Mouse (Mus musculus) c-Kit-negative CD71-positive TER-119-positive erythroid progenitor cells, embryonic 14.5 days (primary cell): ENCODE data around the gene Clic5.
"Not testable (repeated sequence)": the region's sequence is repeated elsewhere in the genome, so short reads cannot be mapped to it uniquely, and the experiment has no call there.

Experiments
- DNase-seq: peaks from one replicate; pipeline ENCODE4 v3.0.0-alpha.2; 2013; ENCODE audit warnings: low read depth, low spot score

Gene Clic5

DNA sequence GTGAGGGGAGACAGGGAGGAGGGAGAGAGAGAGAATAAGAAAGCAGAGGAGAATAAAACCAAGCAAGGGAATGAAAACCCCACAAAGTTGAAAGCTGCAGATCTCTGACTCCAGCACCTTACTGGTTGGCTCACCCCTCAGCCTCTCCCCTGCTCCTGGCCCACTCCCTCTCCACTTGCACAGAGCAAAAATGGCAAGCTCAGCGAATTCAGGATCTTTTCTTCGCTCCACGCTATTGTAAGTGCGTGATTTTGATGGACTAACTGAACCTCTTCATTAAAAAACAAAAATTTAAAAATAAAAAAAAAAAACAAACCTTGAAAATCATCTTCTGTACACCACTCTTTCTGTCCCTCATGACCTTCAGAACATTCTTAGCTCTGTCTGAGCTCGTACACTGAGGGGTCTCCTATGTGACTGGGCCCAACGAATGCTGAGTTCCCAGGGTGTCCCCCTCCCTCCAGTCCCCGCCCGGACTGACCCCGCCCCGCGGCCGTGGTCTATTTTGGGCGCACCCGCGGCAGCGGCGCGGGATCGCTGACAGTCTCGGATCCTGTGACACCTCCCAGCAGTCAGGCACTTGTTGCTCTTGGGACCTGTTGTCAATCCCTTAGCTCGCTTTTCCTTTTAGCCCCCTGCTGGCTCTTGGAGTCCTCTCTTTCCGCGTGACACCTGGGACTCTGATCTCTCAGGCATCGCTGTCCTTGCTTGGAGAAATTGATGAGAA is at the start of gene Clic5:
Gene Clic5 (plus strand): TSS at position 543 of the 727 bp plus-strand sequence.
- DNase-seq: no peak

DNA sequence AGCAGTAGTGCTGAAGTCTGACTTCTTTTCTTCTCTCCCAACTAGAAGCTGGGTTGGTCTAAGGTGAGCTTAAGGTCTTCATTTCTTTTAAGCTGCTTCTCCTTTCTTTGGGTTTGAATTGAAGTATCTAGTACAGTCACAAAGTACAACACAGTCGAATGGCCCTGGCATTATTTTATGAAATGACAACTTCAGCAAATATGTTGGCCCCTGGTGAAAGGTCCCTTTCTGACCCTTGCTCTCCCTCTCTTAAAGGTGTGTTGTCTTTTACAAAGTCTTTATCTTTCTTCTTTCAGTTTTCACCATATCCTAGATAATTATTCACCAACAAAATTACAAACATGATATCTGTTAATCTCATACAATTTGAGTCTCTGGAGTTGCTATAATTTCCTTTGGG is 42.6 kb upstream of the Clic5 start:
- no peak for DNase-seq

DNA sequence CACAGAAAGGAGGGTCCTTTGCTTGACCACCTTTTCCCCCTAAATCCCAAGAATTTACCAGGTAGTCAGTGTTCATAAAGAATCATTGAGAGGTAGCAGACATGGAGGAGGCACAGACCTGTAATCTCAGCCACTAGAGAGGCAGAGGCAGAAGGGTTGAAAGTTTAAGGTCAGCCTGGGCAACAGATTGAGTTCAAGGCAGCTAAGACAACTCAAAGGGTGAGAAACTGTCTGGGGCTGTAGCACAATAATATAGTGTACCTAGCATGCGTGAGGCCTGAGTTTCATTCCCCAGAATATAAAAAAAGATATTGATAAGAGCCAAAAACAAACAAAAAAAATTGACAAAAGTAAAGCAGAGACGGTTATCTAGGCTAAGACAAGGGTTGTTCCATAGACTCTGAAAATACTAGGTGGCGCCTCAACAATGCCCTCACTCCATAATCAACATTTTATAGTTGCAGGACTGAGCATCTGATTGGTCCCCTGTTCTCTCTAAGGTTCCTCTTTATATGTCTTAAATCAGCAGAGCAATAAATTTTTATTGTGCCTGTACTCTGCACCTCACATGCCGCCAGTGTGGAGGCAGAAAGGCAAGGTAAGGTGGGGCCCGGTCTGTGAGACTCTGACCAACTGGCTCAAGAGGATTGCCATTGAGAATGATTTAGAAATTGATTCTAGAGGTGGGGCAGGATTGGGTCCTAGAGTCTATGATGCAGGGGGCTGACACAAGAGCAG is 40.1 kb upstream of the Clic5 start:
- no peak for DNase-seq

DNA sequence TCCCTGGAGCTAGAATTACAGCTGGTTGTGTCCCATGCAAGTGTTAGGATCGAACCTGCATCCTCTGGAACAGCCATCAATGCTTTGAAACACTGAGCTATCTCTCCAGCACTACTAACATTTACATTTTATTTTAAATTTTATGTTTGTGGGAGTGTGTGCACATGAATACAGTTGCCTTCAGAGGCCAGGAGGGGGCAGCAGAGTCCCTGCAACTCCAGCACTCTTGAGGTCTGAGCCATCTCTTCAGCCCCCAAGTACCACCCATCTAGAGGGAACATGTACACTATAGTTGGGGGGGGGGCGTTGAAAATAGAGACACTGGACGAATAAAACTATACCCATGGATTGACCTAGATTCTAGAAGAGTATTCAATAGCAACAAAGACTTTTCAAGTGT is 37.3 kb upstream of the Clic5 start:
- DNase-seq: no peak

DNA sequence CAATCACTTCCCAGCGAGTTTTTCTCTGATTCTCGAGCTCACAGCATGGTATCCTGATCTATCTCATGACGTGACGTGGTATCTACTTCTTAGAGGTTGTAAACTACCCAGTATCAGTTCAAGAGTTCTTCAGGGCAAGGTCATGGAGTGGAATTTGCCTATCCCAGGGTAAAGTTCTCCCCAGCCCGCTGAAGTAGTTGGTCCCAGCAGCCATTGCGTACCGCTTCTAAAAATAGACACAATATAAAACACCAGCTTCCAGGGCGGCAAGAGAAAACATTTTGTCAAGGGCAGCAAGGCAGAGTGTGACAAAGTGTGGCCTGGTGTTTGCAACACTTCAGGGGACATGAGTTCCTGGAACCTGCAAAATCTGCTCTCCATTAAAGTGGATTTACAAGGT is 36.5 kb upstream of the Clic5 start:
- DNase-seq: no peak

DNA sequence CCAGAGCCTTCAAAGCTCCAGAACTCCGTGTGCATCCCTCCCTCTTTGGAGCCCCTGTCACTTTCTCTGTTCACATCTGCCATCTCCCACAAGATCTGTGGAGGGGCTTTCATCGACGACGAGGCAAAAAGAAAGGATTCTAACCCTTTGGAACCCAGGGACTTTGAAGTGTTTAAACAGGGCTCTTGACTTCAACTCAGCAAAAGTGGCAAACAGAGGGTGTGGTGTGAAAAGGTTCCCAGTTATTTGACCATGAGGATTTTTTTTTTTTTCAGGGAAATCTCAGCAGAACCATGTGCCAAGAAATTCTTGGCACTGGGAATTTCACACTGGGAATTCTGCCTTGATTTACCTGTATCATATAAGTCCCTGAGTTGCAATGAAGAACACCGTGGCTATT is 34.5 kb upstream of the Clic5 start:
- DNase-seq: no peak

DNA sequence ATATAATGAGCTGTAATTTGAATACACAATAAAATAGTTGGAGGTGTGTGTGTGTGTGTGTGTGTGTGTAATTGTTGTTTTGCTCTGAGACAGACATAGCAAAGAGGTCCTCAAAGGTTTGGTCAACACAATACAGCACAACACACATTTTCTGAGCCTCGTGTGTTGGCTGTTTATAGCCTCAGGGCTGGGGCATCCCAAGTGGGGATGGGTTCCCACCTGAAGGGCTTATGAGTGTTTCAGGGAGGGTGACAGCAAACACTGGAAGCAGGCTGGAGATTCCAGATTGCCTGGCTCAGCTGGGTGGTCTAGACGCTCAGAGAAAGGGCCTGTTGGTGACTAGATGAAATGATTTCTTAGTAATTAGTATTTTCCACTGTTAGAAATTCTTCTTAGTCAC is 33.2 kb upstream of the Clic5 start:
- no peak for DNase-seq

DNA sequence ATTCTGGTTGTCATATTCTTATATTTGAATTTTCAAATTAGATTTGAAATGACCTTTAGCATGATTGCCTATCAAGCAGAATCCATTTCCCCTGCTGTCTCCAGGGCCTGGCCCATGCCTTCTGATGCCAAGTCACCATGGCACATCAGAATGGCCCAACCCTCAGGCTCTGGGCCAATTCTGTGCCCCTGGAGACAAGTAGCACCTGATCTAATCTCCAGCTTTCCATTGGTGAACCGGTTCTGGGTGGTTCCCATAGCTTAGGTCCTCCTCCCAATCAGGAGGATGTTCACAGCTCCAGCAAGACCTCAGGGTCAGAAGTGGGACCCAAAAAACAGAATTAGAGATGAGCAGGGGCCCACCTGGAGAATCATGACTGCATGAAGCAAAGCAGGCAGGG is 30.2 kb upstream of the Clic5 start:
- no peak for DNase-seq

DNA sequence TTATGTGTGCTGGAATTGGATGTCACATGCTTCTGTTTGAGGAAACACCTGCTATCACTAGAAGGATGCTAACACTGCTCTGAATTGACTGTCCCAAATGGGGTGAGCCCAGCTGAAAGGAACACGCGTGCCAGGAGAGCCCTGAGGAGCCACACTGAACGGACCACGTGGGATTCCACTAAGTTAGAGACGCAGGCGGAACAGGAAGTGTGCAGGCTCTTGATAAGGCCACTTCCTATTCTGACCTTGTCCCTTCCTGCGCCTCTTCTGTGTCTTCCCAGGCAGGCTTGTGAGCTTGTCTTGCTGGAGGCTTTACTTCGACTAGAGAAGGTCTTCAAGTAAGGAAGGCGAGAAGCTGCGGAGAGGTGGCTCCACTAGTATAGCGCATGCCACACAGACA is 27.9 kb upstream of the Clic5 start:
- DNase-seq: no peak

DNA sequence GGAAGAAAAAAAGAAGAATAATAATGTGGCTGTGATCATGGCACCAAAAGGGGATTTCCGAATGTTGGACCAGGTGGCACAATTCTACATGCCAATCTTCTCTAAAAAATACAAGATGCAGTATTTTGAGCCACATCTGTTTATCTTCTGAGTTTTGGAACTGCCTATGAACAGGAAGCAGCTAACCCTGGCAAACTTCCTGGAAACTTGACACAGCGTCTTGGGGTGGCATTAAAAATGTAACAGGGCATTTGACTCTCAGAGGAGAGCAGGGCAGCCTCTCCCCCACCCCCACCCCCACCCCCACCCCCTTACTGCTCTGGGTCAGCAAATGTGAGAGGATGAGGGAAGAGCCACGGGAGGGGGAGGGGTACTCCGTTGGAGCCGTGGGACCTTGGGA is 25.9 kb upstream of the Clic5 start:
- DNase-seq: no peak

DNA sequence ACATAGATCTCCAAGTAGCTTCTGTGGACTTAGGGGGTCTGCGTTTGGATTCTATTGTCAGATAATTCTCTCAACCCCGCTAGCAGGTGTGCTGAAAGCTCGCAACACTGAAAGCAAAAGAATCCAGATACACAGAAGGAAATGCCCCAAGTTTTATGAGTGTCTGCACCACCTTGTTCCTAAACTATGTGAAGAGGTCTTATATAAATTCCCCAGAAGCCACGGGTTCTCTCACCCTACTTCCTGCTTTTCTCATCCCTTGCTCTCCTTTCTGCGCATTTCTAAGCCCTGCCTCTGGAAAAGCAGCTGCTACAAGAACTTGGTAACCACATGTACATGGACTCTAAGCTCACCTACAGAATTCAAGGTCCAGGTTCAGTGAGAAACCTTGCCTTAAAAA is 25.4 kb upstream of the Clic5 start:
- DNase-seq: no peak

DNA sequence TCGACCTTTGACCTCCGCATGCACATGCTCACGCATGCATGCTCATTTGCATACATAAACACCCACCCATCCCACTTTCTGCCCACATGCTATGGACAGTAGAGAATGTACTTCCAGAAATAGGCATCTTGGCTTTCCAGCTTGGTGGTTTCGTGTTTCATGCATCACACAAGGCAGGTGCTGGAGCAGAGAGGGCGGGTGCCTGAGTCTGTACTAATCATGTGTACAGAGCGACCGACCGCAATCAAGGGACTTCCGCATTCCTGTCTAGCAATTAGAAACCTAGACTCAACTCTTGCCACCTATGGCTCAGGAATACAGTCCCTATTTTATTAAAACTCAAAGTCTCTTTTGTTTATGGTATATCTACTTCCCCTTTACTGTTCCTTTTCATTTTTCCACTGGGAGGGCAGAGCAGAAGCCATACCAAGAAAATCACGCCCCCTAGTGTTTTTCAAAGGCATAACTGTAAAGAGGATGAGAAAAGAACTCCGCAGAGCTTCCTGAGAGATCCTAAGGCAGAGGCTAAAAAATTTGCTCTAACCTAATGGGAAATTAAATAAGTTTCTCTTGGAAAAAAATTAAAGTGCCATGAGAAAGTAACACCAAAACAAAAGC is 22.5 kb upstream of the Clic5 start:
- DNase-seq: no peak

DNA sequence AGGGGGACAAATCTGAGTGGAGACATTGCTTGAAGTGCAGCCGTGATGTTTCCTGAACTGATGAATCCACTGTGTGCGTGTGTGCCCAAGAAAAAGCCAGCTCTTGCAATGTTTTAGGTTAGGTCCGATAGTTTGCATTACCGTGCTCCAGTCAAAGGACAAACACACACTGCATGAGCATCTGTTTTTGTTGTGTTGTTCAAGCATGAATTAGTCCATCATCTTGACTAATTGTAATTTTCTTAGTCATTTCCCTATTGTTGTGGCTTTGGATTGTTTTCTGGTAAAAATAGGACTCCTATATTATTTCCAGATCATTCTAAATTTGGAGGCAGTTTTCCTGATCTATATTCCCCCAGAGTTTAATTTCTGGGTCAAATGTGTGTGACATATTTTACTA is 18.7 kb upstream of the Clic5 start:
- no peak for DNase-seq

DNA sequence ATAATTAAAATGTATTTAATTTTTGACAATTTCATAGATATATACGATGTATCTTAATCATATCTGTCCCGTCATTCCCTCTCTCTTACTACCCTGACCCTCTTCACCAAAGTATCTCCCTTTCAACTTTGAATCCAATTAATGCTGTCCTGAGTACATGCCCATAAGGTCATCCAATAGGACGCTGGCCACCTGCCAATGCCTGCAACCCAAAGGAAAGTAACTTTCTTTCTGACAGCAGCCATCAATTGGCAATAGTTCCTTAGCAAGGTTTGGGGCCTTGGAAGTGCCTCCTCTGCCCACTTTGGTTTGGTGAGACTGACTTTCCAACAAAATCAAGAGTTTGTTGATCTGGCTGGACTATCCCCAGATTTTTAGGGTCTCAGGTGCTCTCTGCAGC is 18.1 kb upstream of the Clic5 start:
- DNase-seq: no peak

DNA sequence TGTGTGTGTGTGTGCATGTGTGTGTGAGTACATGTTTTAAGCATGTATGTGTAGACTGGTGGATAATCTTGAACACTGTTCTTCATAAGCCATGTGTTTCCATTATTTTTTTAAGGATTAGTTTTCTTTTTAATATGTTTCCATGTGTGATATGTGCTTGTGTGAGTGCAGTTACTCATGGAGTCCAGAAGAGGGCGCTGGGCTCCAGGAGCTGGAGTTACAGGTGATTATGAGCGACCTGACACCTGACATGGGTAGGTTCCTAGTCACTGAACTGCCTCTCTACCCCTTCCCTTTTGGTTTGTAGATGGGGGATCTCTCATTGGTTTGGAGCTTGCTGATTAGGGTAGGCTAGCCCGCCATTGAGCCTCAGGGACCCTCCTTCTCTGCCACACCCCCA is 16.5 kb upstream of the Clic5 start:
- no peak for DNase-seq

DNA sequence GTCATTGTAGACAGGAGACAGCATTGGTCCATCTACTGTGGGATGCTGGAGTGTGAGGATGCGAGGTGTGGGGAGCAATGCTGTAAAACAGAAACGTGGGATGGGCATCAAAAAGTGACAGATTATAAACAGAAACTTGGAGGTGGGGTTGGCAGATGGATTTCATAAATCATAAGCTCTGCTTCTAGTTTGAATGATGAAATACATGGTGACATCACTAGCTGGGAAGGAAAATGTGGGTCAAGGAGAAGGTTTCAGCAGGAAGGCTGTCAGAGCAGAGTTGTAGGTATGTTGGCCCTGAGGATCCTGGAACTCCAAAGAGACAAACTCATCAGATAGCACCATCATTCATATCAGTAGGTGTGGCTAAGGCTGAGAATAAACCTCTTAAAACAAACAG is 15.0 kb upstream of the Clic5 start:
- no peak for DNase-seq

DNA sequence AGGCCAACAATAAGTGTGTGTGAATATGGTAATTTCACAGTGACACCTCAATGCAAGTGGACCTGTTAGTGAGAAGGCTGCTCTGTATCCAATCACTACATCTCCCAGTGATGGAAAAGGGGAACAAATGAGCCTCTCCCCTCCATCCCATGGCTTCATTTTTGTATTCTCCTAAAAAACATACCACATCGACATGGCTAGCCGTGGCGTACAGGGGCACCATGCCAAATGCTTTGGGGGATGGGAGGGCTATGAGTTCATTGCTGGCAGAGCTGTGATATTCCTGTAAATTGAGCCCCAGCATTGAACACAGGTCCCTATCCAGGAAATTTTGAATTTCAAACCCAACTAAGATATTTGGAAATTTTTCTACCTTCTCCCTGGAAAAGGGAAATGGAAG is 11.1 kb upstream of the Clic5 start:
- no peak for DNase-seq

DNA sequence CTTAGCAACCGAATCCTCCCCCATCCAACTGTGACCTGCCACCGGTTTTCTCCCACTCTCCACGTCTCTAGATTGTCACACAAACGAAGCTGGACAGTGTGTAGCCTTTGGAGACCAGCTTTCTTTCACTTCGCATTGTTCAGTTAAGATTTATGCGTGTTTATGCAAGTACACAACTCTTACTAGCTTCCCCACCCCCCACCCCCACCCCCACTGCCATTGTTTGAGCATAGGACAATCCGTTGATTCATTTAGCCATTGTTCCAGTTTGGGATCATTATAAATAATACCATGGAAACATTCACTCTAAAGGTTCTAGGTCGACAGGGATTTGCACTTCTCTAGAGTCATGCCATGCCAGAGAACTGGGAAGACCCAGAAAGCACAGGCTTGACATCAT is 7.0 kb upstream of the Clic5 start:
- DNase-seq: no peak

DNA sequence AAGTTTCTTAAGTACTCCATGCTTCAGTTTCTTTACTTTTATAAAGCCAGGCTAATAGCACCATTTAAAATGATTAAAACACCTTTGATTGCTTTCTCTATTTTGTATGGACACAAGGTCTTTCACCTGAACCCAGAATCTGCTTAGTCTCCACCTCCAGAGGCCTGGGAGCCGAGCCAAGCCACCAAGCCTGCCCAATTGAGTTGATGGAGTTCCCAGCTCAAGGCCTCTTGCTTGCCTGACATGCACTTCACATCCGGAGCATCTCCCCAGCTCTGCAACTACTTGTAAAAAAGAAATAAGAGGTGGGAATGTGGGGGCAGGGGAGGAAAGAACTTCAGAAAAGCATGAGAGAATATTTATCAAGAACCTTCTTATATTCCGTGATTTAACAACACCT is 1.5 kb upstream of the Clic5 start:
- no peak for DNase-seq

DNA sequence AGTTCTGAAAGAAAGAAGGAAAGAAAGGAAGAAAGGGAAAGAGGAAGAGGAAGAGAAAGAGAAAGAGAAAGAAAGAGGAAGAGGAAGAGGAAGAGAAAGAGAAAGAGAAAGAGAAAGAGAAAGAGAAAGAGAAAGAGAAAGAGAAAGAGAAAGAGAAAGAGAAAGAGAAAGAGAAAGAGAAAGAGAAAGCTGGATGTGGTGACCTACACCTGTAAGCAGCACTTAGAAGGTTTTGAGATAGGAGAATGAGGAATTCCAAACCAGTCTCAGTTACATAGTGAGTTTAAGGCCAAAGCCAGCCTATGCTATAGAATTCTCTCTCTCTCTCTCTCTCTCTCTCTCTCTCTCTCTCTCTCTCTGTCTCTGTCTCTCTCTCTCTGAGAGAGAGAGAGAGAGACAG is 847 bp upstream of the Clic5 start:
- not testable (repeated sequence) for DNase-seq

DNA sequence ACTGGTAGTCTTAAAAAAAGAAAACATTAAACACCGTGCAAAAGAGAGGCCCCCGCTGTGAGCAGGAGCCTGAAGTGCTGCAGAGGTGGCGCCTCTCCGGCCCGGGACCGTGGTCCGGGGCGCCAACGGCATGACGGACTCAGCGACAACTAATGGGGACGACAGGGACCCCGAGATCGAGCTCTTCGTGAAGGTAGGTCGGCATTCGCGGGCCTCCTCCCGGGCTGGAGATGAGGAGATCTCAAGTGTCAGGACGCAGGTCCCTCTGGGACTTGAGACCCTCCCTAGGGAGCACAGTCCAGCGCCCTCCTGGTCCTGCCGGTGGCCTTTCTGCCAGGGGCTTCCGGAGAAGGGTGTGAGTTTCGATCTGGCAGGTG is 373 bp downstream of the Clic5 start:
- no peak for DNase-seq

DNA sequence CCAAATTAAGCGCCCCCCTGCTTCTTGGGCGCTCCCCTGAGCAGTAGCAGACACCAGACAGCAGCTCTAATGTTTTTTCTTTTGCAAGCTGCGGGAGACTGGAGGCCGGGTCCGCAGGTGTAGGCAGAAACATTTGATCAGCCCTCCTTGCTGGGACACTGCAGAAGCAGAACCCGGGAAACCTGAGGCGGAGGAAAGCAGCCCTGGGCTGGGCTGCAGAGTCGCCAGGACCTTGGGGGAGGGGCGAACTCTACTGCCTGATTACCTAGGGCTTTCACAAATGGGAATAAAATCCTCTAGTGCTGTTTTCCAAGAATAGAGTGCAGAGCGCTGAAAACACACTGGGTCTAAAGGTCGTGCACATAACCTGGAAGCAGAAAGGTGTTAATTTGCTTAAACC is 1.3 kb downstream of the Clic5 start:
- DNase-seq: no peak

DNA sequence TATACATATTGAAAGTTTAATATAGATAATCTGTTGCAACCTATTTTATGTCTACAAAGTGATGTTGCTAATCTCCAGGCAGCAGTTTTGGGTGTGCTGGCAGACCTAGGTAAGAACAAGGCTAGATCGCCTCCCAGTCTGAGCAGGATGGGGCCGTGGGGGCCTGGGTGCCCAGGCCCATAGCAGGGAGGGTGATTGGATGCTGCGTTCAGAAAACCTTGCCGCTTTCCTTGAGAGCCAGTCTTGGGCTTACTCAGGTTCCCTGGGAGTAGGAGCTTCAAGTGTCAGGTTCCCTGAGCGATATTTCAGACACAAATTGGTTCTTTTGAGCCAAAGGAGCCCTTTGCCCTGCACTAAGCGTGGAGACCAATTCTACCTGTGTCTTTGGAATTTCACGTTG is 1.9 kb downstream of the Clic5 start:
- no peak for DNase-seq
